In genomic region chr12:53252213-53252571, GRCm38 (mm10) we compare ENCODE assay signal across 8 mouse cellular contexts. TPM values are rescaled to one million over a fixed set of nuclear protein-coding genes. Genes with fewer than 3 reads are reported as not detected.
DNase-seq lines count a peak whose midpoint lies in the region; TF ChIP-seq lines count a peak whose summit lies in the region.

No protein-coding gene starts in this region.

- no peak for TF ChIP-seq POLR2A in cerebellum, adult 2 months (IDR thresholded peaks at IDR 0.05; ENCODE audit: borderline replicate concordance, insufficient read depth, low read length)
- TF ChIP-seq POLR2A in small intestine, adult 2 months (IDR thresholded peaks at IDR 0.05; ENCODE audit: low read depth, low read length) = no peak

- H3K27ac ChIP-seq in cerebellum, adult 2 months (ENCODE audit: insufficient read depth, low read length) = no peak overlapping the region
- no peak overlapping the region for H3K27ac ChIP-seq in small intestine, adult 2 months (ENCODE audit: insufficient read depth, low read depth, low read length)

- H3K4me3 ChIP-seq in cerebellum, adult 2 months (replicated peaks; ENCODE audit: insufficient read depth, low read depth, low read length) = peak overlapping the region; percentile 33
- peak overlapping the region; percentile 26; the same call in 1 of the 2 replicates for H3K4me3 ChIP-seq in small intestine, adult 2 months (ENCODE audit: low read depth, low read length)

- WGBS in cerebellum, adult 2 months = 1% methylated on average over 11 of the region's 23 CpGs
- WGBS in small intestine, adult 2 months = 2% methylated on average over 20 of the region's 23 CpGs

- no peaks in the 10 kb centered on the region for H3K4me1 ChIP-seq in cerebellum, adult 2 months (ENCODE audit: control insufficient read depth, insufficient read depth, low read length)
- no peaks in the 10 kb centered on the region for H3K4me1 ChIP-seq in small intestine, adult 2 months (ENCODE audit: control insufficient read depth, insufficient read depth, insufficient read length, low read length)

- TF ChIP-seq CTCF in cerebellum, adult 2 months (IDR thresholded peaks at IDR 0.05; ENCODE audit: borderline replicate concordance, insufficient read depth, low read depth, low read length) = no peak
- TF ChIP-seq CTCF in small intestine, adult 2 months (IDR thresholded peaks at IDR 0.05; ENCODE audit: extremely low read depth, insufficient read length, insufficient replicate concordance, low read depth, low read length) = no peak

- peak; percentile 28 to 31 for DNase-seq in cerebellum, adult 2 months
- DNase-seq in cerebellum, adult 11 months = no peak
- DNase-seq in lung, postnatal 10 days = peak; percentile 7
- no peak for DNase-seq in lung, adult 18-20 months
- peak; percentile 45 for DNase-seq in forelimb bud, embryonic 11.5 days (ENCODE audit: low read depth, low spot score)
- peak; percentile 12 for DNase-seq in liver
- DNase-seq in c-Kit-positive CD71-positive TER-119-positive erythroid progenitor cells, embryonic 14.5 days (ENCODE audit: low spot score) = no peak

- no peaks in the 10 kb centered on the region for H3K36me3 ChIP-seq in small intestine, adult 2 months (ENCODE audit: control insufficient read depth, insufficient read depth, low read length)

- H3K27me3 ChIP-seq in cerebellum, adult 2 months (ENCODE audit: control insufficient read depth, insufficient read depth, low read length) = peaks cover 4% of the 10 kb centered on the region; the same call in 1 of the 2 replicates
- H3K27me3 ChIP-seq in small intestine, adult 2 months (ENCODE audit: control insufficient read depth, insufficient read depth, low read length) = peaks cover 53% of the 10 kb centered on the region

RNA-seq across cellular contexts. Expression of gene Npas3, which starts 3.7 kb away (rescaled TPM):
- 13.3 and 14.2 TPM in 2 replicates for polyA plus RNA-seq in cerebellum, adult 2 months (2012; rRNA removed)
- 0.01 and 0.13 TPM in 2 replicates for polyA plus RNA-seq in small intestine, adult 2 months (2012; rRNA removed)

Comparison
In these comparisons a context has a peak if more than half of its experiments do, and no peak if none do; other contexts are left out.
1. DNase-seq: peak in cerebellum, adult 2 months (2 of 2), lung, postnatal 10 days (single experiment), forelimb bud, embryonic 11.5 days (single experiment) and liver (single experiment); none in cerebellum, adult 11 months (single experiment), lung, adult 18-20 months (0 of 2) and c-Kit-positive CD71-positive TER-119-positive erythroid progenitor cells, embryonic 14.5 days (single experiment).
2. RNA of gene Npas3, which starts 3.7 kb away (polyA plus RNA-seq): 13.3 to 14.2 TPM in cerebellum, adult 2 months; 0.01 to 0.13 TPM in small intestine, adult 2 months; every median in the first group is over 10 times any median in the second.